Mouse (Mus musculus) naive thymus-derived CD4-positive, alpha-beta T cell, adult 2 months (primary cell): ENCODE measurements around the gene Gramd2.
"Not testable (repeated sequence)": the region's sequence is repeated elsewhere in the genome, so short reads cannot be mapped to it uniquely, and the experiment has no call there.

Experiments
- DNase-seq: peaks from one replicate; pipeline ENCODE4 v3.0.0-alpha.2; 2011; ENCODE audit warnings: low read depth

Gene Gramd2

GRCm38 (mm10) chr9:59723096-59723657, 43.2 kb downstream of the Gramd2 start:
- peak; percentile 83 for DNase-seq

- DNase-seq = no peak
These were observed 44.0 kb downstream of the Gramd2 start for GRCm38 (mm10) chr9:59723791-59724442.

GRCm38 (mm10) chr9:59725515-59725914, 45.6 kb downstream of the Gramd2 start:
- DNase-seq = no peak

- DNase-seq = no peak
These were observed 47.8 kb downstream of the Gramd2 start for GRCm38 (mm10) chr9:59727569-59728286.

- no peak for DNase-seq
These were observed 51.2 kb downstream of the Gramd2 start for GRCm38 (mm10) chr9:59731136-59731535.

- DNase-seq = no peak
These were observed 53.1 kb downstream of the Gramd2 start for GRCm38 (mm10) chr9:59733075-59733474.

- no peak for DNase-seq
These were observed 55.5 kb downstream of the Gramd2 start for GRCm38 (mm10) chr9:59735394-59735793.

GRCm38 (mm10) chr9:59740593-59740992, 60.6 kb downstream of the Gramd2 start:
- no peak for DNase-seq

- DNase-seq = no peak
These were observed 64.0 kb downstream of the Gramd2 start for GRCm38 (mm10) chr9:59743903-59744302.

- no peak for DNase-seq
These were observed 68.4 kb downstream of the Gramd2 start for GRCm38 (mm10) chr9:59748387-59748786.

- DNase-seq = no peak
These were observed 69.0 kb downstream of the Gramd2 start for GRCm38 (mm10) chr9:59748969-59749368.

GRCm38 (mm10) chr9:59749581-59750265, 69.8 kb downstream of the Gramd2 start:
- DNase-seq = peak; percentile 43

GRCm38 (mm10) chr9:59750267-59751065, 70.5 kb downstream of the Gramd2 start, which contains the start of the genes Senp8 and Myo9a:
Gene Senp8 (minus strand): TSS chr9:59750710.
Gene Myo9a (plus strand): TSS chr9:59750896.
- DNase-seq = peak; percentile 100

- no peak for DNase-seq
These were observed 71.2 kb downstream of the Gramd2 start for GRCm38 (mm10) chr9:59751066-59751581.

- DNase-seq = peak; percentile 30
These were observed 72.0 kb downstream of the Gramd2 start for GRCm38 (mm10) chr9:59751966-59752365.

- no peak for DNase-seq
These were observed 75.3 kb downstream of the Gramd2 start for GRCm38 (mm10) chr9:59755199-59755598.

GRCm38 (mm10) chr9:59757016-59757415, 77.1 kb downstream of the Gramd2 start:
- not testable (repeated sequence) for DNase-seq

- DNase-seq = peak; percentile 43
These were observed 80.6 kb downstream of the Gramd2 start for GRCm38 (mm10) chr9:59760515-59760914.

GRCm38 (mm10) chr9:59766966-59767461, 87.1 kb downstream of the Gramd2 start:
- DNase-seq = not testable (repeated sequence)
